Mouse (Mus musculus) erythroid progenitor cell, adult 5-6 weeks (primary cell): Measurements from ENCODE around the gene S100a16. TPM values are rescaled to one million over a fixed set of nuclear protein-coding genes. Genes with fewer than 3 reads are reported as not detected.
A peak's percentile ranks its signal among the peaks of the same experiment; 100 is the strongest.

Experiments used
- ATAC-seq: replicated peaks from 2 replicates; pipeline ENCODE4 v1.8.0; 2016; ENCODE audit warnings: moderate number of reproducible peaks, mild to moderate bottlenecking, moderate TSS enrichment, inconsistent platforms; ENCODE audit not compliant: poor library complexity, low FRiP score, severe bottlenecking
- total RNA-seq, 2 experiments: library from RNA; stranded (forward) in 1 of 2; stranded (reverse) in 1 of 2; fragments of 150-400 nt in 1 of 2; fragments of 186-747, 209-891 nt in 1 of 2; gene quantifications; 2 replicates each; pipeline versions ENCODE4 v1.2.3 to v1.2.4; 2015 to 2017; ENCODE audit warnings: low replicate concordance in 2 of 2

The S100a16 gene
- not detected in 2 replicates for total RNA-seq (2015; ENCODE audit: low replicate concordance)
- total RNA-seq (2017; ENCODE audit: low replicate concordance): not detected in 2 replicates

DNA sequence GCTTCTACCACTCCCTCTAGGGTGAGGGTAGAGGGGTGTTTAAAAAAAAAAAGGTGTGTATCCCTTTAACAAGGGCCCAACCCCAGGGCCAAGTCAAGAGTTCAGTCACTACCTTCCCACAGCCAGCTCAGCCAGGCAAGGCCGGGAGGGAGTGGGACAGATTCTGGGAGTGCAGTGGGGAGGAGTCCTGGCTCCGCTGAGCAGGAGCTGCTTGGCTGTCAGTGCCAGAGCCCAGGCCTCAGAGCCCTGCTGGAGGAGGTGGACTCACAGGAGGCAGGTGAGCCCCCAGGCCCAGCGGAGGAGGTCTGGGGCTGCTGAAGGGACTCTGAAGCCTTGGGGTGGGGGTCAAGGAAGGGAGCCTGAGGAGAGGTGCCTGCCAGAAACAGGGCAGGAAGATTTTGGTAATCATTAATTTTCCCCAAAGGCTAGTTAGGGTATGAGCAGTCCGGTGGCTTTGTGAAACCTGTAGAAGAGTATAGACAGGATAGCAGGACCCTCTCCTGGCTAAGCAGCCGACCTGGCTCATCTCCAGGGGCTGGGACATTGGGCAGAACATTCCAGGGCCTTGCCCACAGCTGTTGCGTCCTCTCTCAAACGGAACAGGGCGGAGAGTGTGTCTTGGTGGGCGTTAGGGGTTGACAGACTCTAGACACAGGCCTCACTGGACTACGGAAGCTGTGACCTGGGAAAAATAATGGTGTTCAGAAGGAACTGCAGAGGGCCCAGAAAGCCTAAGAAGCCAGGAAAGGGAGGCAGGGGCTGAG is at the start of gene S100a16:
S100a16 (plus strand) TSS at position 114 of the 764 bp plus-strand sequence.
- ATAC-seq: no peak

DNA sequence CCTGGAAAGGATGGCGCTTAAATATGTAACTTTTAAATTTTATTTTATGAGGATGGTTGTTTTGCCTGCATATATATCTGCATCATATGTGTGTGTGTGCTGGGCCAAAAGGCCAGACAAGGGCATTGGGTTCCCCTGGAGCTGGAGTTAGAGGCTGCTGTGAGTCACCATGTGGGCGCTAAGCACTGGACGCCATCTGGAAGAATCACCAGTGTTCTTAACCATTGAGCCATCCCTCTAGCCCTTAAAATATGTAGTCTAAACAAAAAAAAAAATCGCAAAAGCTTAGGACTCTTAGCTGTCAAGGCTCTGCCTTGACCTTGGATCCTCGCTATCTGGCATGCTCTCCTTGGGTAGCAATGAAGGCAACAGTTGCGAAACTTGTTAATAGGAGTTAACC is 48.5 kb upstream of the S100a16 start:
- no peak for ATAC-seq

DNA sequence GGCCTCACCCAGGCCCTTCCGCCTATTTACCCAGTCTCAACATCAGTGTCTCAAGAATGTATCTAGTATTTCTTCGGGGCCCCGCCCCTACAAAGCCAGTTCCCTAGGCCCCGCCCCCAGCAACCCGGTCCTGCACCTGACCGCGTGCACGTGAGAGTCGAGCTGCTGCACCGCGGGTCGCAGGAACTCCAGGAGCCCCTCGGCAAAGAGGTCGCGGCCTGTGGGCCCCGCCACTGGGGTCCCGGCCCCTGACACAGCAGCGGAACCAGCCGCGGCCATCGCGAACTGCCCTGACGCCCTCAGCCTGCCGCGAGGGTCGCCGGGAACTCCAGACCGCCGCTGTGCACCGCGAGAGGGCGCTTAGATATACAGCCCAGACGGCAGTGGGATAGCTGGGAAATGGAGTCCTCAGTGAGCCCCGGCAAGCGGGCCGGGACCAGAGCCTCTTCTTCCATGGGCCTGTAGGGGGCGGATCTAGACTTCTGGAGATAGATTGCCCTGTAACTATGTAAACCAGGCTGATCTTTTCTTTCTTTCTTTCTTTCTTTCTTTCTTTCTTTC is 46.3 kb upstream of the S100a16 start, which contains the start of gene Snapin:
Snapin (minus strand) TSS at position 338 of the 561 bp plus-strand sequence.
- ATAC-seq: peak; percentile 98

DNA sequence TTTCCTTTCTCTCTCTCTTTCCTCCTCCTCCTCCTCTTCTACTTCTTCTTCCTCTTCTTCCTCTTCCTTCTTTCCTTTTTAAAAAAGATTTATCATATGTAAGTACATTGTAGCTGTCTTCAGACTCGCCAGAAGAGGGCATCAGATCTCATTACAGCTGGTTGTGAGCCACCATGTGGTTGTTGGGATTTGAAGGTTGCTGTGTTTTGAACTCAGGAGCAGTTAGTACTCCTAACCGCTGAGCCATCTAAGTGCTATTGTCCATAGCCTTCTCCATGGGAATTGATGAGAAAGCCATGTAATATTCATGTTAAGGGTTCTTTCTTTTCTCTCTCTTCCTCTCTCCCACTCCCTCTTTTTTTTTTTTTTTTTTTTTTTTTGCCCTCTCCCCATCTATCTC is 45.7 kb upstream of the S100a16 start:
- ATAC-seq: peak; percentile 37; the same call in 1 of the 2 replicates

DNA sequence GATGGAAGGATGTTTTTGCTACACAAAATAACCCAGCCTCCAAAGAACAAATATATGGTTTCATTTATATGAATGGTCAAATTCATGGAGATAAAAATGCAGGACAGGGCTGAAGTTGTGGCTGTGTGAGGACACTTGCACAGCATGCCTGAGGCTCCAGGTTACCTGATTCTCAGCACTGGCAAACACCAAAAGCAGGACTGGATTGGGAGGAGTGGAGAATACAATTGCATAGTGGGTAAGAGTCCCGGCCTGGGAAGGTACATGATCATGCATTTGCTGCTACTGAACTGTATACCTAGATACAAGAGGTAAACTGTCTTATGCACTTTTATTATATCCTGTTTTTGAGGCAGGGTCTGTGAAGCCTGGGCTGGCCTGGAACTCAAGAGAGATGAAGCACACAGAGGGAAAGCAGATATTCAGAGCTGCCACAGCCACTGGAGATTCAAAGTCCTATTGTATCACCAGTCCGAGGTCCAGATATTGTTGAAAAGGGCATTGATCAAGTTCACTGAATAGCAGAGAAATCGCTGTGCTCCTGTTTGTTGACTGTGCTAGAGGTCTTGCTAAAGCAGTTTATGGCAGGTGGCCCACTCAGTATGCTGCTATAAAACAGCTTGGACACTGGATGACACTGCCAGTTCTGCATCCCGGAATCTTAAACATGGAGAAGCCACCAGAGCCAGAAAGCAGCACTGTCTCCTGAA is 43.1 kb upstream of the S100a16 start:
- no peak for ATAC-seq

DNA sequence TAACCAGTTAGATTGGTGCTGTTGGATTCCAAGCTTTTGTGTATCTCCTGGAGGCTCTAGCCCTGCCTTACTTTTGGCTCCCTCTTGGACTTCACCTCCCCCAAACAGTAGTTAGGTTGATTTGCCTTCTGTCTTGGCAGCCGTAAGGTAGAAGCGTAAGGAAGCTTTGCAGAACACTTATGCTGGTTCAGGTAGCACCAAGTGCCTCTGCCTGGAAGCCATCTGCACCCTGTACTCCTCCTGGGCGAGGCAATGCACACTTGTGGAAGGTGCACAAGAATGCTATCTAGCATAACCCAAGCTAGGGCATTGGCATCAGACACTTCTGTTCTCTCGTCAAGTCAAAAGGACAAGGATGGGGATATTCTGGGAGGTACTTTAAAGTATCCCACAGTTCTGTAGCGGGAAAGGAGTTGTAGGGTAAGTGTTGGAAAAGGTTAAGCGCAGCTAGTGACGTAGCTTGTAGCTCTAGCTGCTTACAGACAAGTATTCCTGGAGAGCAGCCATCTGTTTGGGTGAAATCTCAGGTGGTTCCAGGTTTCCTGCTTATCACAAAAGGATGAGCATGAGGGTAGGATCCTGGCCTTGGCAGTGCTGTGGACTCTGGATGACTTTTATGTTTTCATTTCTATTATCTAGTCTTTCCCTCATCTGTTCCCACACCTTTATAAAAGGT is 41.1 kb upstream of the S100a16 start:
- ATAC-seq: no peak

DNA sequence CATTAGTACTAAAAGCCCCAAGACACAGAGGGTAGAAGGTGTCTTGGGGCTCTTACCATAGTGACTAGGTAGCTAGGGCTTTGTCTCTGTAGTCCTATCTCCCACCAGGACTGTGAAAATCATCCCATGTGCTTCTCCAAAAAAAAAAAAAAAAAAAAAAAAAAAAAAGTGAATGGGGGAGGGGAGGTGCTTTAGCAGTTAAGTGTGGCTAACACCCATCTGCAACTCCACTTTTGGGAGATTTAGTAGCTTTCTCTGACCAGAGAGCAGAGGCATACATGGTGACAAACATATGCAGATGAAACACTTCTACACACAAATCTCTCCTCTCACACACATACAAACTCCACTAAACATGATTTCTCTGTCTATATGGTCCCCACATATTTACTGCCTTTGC is 39.5 kb upstream of the S100a16 start:
- ATAC-seq: no peak

DNA sequence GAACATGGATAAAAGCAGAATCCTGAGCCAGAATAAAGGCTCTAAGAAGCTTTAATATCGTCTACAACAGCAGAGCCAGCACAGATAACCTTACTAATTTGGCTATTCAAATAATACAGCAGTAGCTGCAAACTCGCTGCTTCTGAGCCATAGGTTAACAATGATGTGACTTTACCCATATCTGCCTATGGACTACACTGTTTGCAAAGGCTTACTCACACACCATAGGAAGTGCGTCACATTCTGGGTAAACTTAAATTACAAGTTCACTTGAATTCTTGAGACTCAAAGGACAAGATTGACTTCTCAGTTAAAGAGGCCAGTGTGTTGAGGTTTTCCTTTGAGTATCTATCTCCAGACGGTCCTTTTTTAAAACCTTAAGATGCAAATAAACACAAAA is 33.6 kb upstream of the S100a16 start:
- no peak for ATAC-seq

DNA sequence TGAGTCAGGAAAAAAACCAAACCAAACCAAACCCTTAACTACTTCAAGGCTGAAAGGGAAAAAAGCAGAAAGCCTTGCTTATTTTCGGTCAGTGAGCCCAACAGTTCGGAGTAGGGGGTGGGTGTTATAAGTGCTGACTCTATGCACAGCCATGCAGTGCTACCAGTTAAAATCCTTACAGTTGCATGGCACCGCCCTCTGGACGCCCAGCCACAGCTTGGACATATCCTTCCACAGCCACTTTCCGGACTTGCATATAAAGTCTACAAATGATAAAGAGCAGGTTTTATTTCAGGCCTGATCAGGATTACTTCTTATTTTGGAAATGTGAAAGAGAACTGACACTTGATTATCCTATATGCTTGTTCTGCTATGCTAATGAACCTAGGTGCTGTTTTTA is 31.8 kb upstream of the S100a16 start:
- no peak for ATAC-seq

DNA sequence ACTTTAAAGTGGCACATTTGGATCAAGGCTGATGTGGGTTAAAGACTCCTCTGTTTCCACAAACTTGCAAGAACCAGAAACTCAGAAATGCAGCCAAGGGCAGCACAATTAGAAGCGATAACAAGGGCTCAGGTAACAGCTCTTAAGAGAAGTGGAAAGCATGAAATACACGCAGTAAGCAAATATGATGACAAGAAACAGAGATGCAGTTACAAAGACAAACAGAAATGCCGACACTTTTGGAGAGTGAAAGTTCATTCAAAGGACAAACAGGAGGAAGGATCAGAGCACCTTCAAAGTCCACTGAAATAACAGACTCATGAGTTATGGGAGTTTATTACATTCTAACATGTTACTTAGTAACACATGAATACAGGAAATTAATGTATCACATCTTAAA is 30.7 kb upstream of the S100a16 start:
- no peak for ATAC-seq

DNA sequence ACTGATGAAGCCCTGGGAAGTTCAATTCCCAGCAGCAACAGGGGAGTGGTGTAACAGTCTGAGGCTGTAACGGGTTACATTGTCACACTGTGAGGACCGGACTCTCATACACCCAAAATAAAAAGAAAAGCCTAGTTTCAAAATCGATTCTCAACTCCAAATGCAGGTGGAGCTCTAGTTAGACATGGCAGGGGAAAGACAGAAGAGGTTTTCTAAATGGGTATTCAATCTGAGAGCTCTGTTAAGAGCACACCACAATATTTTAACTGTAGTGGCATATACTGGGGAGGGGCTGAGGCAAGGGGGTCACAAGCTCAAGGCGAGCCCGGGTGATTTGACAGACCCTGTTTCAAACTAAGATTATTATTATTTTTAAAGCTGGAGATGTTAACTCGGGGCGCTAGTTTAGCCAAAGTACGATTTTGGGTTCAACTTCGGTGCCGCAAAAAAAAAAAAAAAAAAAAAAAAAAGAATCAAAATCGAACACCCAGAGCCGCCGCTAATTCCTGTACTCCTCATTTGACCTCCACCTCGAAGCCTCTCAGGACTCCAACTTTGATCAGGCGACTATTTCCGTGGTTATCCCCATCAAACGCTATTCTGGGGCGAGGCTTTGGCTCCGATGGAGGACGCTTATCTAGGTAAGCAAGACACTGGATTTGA is 28.6 kb upstream of the S100a16 start:
- peak; percentile 3; the same call in 1 of the 2 replicates for ATAC-seq

DNA sequence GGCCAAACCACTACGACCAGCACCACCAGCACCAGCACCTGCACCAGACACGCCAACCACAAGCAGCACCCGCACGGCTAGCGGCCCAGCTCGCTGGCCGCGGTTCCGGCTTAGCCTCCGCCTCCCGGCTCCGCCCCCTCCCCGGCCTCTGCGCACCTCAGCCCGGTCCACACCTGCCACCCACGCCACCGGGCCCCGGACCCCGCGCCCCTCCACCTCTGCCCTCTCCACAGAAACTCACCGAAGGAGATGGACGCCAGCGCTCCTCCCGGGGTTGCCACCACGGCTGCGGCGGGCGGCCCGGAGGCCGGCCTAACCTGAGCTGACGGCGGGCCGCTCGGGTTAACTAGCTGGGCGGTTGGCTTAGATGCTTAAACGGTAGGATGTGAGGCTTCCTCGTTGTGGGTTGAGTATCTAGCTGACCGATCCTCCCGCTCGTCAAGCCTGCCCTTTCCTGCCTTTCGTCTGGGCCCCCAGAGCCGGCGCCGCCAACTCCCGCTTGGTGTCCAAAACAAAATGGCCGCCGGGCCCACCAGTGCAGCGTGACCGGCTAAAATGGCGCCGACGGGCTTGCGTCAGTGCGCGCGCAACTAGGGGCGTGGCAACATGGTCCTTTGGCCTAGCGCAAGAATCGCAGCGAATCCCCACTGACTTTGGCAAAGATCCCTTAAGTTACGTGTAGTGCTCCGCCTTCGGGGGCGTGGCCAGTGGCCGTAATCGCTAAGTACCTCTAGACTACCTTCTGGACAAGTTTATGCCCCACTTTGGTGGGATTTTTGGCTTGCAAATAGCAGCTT is 27.9 kb upstream of the S100a16 start, which contains the start of gene Chtop:
Chtop (minus strand) TSS at position 549 of the 797 bp plus-strand sequence.
- ATAC-seq: peak; percentile 82

DNA sequence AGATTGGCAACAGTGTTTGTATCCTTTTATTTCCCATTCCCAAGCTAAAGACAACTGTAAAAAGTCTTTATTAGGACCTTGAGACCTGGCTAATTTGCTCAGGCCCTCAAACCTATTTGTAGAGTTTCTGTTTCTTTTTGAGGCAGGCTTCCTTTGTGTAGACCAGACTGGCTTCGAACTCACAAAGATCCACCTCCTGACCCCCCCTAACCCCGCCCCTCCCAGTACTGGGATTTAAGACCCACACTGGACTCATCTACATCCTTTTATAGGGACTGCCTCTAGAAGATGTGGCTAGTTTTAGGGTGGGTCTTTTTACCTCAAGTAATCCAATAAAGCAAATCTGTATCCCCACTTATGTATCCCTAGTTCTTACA is 27.3 kb upstream of the S100a16 start:
- no peak for ATAC-seq

DNA sequence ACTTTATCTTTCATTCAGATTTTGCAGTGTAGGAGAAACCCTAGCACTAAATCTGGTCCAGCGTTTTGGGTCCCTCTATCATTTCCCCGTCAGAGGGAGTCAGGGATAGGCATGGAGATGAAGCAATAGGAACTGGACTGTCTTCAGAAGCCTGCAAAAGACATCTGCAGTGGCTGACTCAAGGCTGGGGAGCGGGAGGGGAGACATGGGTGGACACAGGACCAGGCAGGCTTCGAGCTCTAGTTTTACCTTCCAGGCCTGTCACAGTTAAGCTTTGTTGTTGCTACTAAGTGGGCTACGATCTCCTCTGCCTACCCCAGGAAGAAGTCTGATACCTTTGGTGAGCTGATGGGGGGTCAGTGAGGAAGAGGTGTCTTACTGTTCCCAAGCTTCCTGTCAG is 24.8 kb upstream of the S100a16 start:
- no peak for ATAC-seq

DNA sequence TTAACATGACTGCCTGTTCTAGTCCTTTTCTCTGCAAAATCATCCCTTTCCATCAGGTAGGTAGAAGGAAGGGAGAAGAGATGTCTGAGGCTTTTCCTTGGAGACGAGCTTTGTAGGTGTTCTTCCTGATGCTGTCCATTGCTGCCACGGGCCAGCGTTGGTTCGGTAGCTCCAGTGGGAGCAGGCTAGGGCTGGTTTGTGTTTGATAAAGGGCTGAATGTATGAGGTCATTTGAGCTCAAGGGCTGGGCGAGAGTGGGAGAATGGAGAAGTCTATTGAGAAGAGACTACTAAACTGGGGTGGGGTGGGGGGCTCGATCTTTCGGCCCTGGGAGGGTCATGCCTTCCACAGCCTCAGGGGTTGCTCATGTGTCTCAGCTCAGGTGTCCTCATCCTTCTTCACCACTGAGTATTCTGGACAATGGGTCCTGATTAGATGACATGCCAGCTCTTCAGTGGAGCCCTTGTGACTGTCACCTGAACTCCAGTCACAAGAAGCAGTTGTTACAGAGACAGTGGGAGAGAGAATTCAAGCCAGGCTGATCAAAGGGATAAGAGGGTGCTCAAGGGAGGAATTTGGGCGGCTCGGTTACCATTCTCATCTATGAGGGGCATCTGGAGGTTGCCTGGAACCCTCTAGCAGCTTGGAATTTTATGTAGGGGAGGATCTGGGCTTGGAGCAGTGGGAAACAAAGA is 24.0 kb upstream of the S100a16 start:
- ATAC-seq: no peak

DNA sequence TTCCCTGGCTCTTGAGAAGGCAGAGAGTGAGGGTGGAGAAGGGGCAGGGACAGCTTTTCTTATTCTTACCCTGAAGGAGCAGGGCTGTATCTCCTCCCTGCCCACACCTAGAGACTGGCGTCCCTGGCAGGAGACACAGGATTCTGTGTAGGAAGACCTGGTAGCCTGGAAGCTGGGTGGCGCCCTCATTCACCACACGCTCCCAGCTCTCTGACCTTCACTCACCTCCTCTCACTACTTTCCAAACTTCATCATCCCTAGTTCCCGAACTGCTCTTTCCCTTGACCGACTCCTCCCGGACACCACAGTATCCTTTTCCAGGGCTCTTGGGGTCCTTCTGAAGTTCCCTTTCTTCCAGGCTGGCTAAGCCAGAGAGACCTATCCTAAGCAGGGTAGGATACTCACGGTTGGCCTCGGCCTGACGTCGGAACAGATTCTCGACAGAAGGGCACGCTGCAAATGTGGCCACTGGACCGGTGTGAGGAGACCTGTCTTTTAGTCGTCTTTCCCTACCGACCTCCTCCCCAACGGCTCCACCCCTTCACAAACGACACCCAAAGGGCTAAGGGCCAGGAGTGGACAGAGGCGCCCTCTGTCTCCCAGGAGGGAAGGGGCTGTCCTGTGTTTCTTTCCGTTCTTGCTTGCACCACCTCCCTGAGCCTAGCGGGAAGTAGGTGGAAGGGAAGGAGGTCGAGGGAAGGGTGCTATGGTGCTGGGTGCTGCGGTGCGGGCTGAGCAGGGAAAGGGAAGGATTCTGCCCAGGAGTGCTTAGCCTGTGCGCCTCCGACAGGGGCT is 23.1 kb upstream of the S100a16 start, which contains the start of the genes S100a1 and S100a13:
S100a1 (minus strand) TSS at position 597 of the 795 bp plus-strand sequence.
S100a13 (plus strand) TSS at position 640 of the 795 bp plus-strand sequence.
- ATAC-seq: peak; percentile 64

DNA sequence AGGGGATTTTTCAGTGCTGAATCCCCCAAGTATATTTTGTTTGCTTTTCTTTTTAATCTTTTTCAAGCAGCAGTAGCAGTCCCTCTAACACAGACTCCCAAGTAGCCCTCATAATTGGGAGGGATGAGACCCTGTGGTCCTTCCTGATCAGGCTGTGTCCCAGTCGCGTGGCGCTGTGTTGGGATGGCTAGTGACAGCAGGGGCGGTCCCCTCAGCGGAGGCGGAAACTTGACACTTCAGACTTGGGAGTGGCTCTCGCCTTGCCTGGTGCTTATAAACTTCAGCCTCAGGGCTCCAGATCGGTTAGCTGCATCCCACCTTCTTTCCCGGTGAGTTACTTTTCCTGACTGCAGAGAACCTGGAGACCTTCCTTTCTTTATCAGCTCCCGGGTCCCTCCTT is 22.4 kb upstream of the S100a16 start:
- ATAC-seq: peak; percentile 92
